Mouse (Mus musculus) midbrain, embryonic 13.5 days (tissue): Measurements from ENCODE around the gene Rabl2. TPM values are rescaled to one million over a fixed set of nuclear protein-coding genes. Genes with fewer than 3 reads are reported as not detected.
A peak's percentile ranks its signal among the peaks of the same experiment; 100 is the strongest.

Experiments used
- ATAC-seq: fragments of 200-750 bp; cut with Nextera tagmentation; 2 replicates; pipeline ENCODE4 v1.8.0; 2017; ENCODE audit warnings: mild to moderate bottlenecking, moderate TSS enrichment, moderate library complexity
- H3K27ac ChIP-seq: fragments of 300-500 bp; sonication (generic); 2 replicates; pipeline ENCODE4 v1.5.1; 2015; ENCODE audit warnings: inconsistent platforms, mild to moderate bottlenecking, moderate library complexity
- H3K27me3 ChIP-seq: fragments of 300-500 bp; sonication (generic); 2 replicates; pipeline ENCODE4 v1.6.1; 2015; ENCODE audit warnings: mild to moderate bottlenecking, inconsistent platforms
- H3K36me3 ChIP-seq: fragments of 300-500 bp; sonication (generic); 2 replicates; pipeline ENCODE4 v1.6.1; 2015; ENCODE audit warnings: mild to moderate bottlenecking, inconsistent platforms
- H3K4me1 ChIP-seq: fragments of 300-500 bp; sonication (generic); replicated peaks from 2 replicates; pipeline ENCODE4 v1.6.1; 2015; ENCODE audit warnings: inconsistent platforms
- H3K4me2 ChIP-seq: fragments of 300-500 bp; sonication (generic); replicated peaks from 2 replicates; pipeline ENCODE4 v1.6.1; 2015; ENCODE audit warnings: moderate library complexity, mild to moderate bottlenecking, inconsistent platforms
- H3K4me3 ChIP-seq: fragments of 300-500 bp; sonication (generic); replicated peaks from 2 replicates; pipeline ENCODE4 v1.5.1; 2015; ENCODE audit warnings: mild to moderate bottlenecking, inconsistent platforms
- H3K9ac ChIP-seq: fragments of 300-500 bp; sonication (generic); replicated peaks from 2 replicates; pipeline ENCODE4 v1.6.1; 2015; ENCODE audit warnings: mild to moderate bottlenecking, inconsistent platforms
- H3K9me3 ChIP-seq: fragments of 300-500 bp; sonication (generic); 2 replicates; pipeline ENCODE4 v1.6.1; 2016; ENCODE audit warnings: mild to moderate bottlenecking, inconsistent platforms
- WGBS: fragments of 180-500 bp; shearing (Covaris S2); methylation state at CpG from one replicate; pipeline ENCODE4 v1.1.7; 2015; 5-methylcytosine and 5-hydroxymethylcytosine counted together
- polyA plus RNA-seq: library from polyadenylated mRNA; unstranded; fragments of >200 nt; fragmentation: Nextera tagmentation; extraction: Ambion mirVana; gene quantifications from 2 replicates; pipeline ENCODE4 v1.2.1, GENCODE M21; 2015

The Rabl2 gene
- polyA plus RNA-seq, 1 experiment from 2014 or later: 80.3 TPM

DNA sequence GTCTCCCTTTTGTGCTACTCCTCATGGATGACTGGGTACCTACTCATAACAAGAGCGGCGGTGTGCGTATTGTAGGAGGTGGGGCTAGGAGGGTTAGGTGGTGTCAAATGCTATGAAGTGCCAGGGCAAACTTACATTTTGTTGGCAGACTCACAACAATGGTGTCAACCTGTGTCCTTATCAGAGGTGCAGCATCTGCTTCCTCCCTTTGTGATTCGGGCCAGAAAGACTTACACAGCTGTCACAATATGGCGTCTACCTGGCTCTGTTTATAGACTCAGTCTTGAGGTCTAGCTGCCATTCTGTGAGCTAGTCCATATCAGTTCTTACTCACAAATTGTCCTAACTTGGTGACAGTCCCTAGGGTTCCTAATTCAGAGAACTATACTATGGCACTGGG, 6.6 kb downstream of the Rabl2 start:
- Histone ChIP-seq H3K27ac (no peak overlapping the region), H3K27me3 (no peaks in the 10 kb centered on the region), H3K36me3 (peaks cover 55% of the 10 kb centered on the region), H3K9ac (no peak overlapping the region), H3K4me1 (peaks cover 2% of the 10 kb centered on the region), H3K9me3 (no peaks in the 10 kb centered on the region), H3K4me2 (no peak overlapping the region), H3K4me3 (no peak overlapping the region)
- WGBS: 88% methylated on average over 5 of the region's 5 CpGs
- no peak for ATAC-seq

DNA sequence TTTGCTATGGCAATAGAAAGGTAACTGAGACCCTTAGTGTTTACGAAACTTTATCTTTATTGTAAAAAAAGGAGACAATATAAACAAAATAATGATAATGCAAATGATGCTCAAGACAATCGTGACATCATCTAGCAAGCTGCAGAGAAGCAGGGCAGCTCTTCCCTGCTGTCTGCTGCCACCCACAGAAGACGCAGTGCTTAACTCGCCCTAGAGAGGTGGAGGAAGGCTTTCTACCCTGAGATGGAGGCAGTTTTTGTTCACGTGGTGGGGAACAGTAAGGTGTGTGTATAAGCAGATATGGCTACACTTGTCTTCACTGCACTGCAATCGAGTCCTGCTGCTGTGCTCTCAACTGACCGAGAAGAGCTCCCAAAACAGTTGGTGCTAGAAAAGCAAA, 9.2 kb downstream of the Rabl2 start:
- no peaks in the 10 kb centered on the region for H3K27me3 ChIP-seq
- H3K36me3 ChIP-seq: peaks cover 47% of the 10 kb centered on the region
- H3K4me2 ChIP-seq: no peak overlapping the region
- H3K9ac ChIP-seq: no peak overlapping the region
- 91% methylated on average over 7 of the region's 7 CpGs for WGBS
- no peak for ATAC-seq
- no peaks in the 10 kb centered on the region for H3K9me3 ChIP-seq
- no peaks in the 10 kb centered on the region for H3K4me1 ChIP-seq
- H3K4me3 ChIP-seq: no peak overlapping the region
- no peak overlapping the region for H3K27ac ChIP-seq

DNA sequence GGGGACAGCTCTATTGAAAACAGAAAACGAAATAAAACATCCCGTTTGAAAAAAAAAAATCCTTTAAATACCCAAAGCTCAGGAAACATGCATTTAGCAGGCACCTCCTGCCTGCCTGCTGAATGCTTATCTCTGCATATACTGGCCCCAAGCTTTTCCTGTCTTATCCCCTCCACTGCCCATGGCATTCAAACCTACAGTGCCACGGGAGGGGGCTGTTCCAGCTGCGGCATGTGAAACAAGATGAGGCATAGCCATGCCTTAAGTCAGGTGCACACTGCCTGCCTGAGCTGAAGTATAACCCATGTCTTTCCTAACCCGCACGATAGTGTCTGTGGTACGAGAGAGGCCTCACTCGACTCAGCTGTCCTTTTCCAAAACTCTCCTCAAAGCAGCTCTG, 19.6 kb downstream of the Rabl2 start:
- Histone ChIP-seq H3K4me3 (no peak overlapping the region), H3K4me1 (no peaks in the 10 kb centered on the region), H3K27ac (no peak overlapping the region), H3K9ac (no peak overlapping the region), H3K4me2 (no peak overlapping the region), H3K9me3 (no peaks in the 10 kb centered on the region), H3K27me3 (no peaks in the 10 kb centered on the region), H3K36me3 (no peaks in the 10 kb centered on the region)
- WGBS: 74% methylated on average over 8 of the region's 8 CpGs
- no peak for ATAC-seq

DNA sequence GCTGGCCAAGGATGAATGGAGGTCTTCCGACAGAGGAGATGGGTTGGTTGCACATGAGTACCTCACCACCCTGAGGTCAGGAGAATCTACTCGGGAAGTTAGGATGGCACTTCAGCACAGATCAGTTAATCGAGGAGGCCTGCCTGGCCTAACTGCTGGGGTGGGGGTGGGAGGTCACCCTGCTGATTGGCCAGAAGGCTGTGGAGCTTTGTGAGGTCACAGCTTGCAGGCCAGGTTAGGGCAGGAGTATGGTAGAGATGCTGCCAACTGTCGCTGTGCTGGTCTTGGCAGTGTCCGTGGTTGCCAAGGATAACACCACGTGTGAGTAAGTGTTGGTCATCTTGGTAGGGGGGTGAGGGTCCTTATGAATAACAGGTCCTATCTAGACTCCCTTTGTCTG, 23.6 kb downstream of the Rabl2 start, which contains the start of gene Acr:
TSS of gene Acr (plus strand) at position 213 of the 400 bp plus-strand sequence.
- ATAC-seq: no peak
- H3K9ac ChIP-seq: no peak within 1 kb of the TSS
- H3K4me3 ChIP-seq: no peak within 1 kb of the TSS
- H3K27me3 ChIP-seq: no peaks in the 10 kb centered on the region
- no peaks in the 10 kb centered on the region for H3K36me3 ChIP-seq
- WGBS: 87% methylated on average over 6 of the region's 6 CpGs
- no peak within 1 kb of the TSS for H3K27ac ChIP-seq
- no peaks in the 10 kb centered on the region for H3K9me3 ChIP-seq
- H3K4me1 ChIP-seq: no peaks in the 10 kb centered on the region
- no peak within 1 kb of the TSS for H3K4me2 ChIP-seq

DNA sequence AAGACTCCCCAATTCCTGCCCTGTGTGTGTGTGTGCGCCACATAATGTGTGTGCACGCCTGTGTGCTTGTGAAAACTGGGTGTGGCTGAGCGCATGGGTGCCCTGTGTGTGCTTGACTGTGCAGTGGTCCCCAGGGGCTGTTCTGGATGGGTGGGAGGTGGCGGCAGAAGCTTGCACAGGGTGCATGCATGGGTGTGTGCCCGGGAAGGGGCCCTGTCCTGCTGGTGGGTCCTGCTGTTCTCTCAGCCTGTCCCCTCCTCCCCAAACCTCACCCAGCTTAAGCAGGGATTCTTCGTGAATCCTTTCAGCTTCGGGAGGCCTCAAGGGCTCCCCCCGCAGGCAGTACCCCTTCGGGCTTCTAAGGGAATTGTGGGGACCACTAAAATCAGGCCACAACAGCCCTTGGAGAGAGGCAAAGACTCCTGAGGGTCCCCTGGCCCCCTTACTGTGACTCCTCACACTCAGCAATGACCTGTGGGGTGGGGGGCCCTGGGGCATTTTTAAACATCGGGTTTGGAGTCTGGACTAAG, 32.5 kb downstream of the Rabl2 start:
- Histone ChIP-seq H3K27ac (no peak overlapping the region), H3K27me3 (peaks cover 46% of the 10 kb centered on the region), H3K4me2 (no peak overlapping the region), H3K36me3 (peaks cover 2% of the 10 kb centered on the region; the same call in 1 of the 2 replicates), H3K9ac (no peak overlapping the region), H3K9me3 (no peaks in the 10 kb centered on the region), H3K4me1 (peaks cover 25% of the 10 kb centered on the region), H3K4me3 (no peak overlapping the region)
- WGBS: 34% methylated on average over 10 of the region's 10 CpGs
- ATAC-seq: peak; percentile 22; the same call in 1 of the 2 replicates

DNA sequence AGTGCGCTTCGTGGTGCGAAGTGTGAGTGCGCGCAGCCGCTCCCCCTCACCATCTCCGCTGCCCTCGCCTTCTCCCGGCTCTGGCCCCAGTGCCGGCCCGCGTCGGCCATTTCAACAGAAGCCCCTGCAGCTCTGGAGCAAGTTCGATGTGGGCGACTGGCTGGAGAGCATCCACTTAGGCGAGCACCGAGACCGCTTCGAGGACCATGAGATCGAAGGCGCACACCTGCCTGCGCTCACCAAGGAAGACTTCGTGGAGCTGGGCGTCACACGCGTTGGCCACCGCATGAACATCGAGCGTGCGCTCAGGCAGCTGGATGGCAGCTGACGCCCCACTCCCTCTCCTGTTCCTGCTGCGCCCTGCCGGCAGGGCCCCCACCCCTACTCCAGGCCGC, 33.7 kb downstream of the Rabl2 start:
- Histone ChIP-seq H3K4me1 (peaks cover 25% of the 10 kb centered on the region), H3K9ac (no peak overlapping the region)
- ATAC-seq: no peak

DNA sequence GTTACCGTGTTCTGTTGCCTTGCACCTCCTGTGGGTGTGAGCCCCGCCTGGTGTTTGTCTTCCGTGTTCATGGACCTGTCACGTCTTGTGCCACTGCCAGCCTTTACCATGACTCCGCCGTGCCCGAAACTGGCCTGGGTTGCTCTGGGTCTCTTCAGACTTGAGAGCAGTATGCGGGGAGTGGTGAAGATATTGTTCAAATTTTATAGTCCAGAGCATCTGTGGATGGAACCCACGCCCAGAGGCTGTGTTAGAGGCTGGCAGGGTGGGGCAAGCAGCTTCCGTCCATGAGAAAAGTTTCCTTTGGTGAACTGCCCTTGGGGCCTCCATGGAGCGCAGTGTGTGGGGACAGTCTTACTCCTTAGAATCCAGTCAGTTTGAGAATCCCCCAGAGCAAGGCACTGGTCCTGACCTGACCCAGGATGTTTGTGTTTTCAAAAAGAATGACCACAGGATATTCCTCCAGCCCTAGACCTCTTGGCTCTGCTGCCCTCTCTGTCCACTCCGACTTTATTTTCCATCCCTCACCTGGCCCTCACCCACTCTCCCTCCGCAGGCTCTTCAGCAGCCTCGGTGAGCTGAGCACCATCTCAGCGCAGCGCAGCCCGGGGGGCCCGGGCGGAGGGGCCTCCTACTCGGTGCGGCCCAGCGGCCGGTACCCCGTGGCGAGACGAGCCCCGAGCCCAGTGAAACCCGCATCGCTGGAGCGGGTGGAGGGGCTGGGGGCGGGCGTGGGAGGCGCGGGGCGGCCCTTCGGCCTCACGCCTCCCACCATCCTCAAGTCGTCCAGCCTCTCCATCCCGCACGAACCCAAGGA, 34.3 kb downstream of the Rabl2 start:
- no peak; the same call in 1 of the 2 replicates for ATAC-seq
- Histone ChIP-seq H3K4me2 (peak overlapping the region; percentile 42), H3K4me1 (peaks cover 25% of the 10 kb centered on the region), H3K9me3 (no peaks in the 10 kb centered on the region), H3K4me3 (peak overlapping the region; percentile 18), H3K27me3 (peaks cover 46% of the 10 kb centered on the region), H3K9ac (peak overlapping the region; percentile 36; the same call in 1 of the 2 replicates), H3K27ac (no peak overlapping the region), H3K36me3 (peaks cover 4% of the 10 kb centered on the region)
- WGBS: 11% methylated on average over 33 of the region's 40 CpGs

More for the DNA sequence above, 33.7 kb downstream of the Rabl2 start:
- H3K4me3 ChIP-seq: peak overlapping the region; percentile 18; the same call in 1 of the 2 replicates
- 4% methylated on average over 34 of the region's 34 CpGs for WGBS
- no peaks in the 10 kb centered on the region for H3K9me3 ChIP-seq
- H3K27me3 ChIP-seq: peaks cover 46% of the 10 kb centered on the region
- H3K27ac ChIP-seq: no peak overlapping the region
- peaks cover 2% of the 10 kb centered on the region; the same call in 1 of the 2 replicates for H3K36me3 ChIP-seq
- peak overlapping the region; percentile 42 for H3K4me2 ChIP-seq

DNA sequence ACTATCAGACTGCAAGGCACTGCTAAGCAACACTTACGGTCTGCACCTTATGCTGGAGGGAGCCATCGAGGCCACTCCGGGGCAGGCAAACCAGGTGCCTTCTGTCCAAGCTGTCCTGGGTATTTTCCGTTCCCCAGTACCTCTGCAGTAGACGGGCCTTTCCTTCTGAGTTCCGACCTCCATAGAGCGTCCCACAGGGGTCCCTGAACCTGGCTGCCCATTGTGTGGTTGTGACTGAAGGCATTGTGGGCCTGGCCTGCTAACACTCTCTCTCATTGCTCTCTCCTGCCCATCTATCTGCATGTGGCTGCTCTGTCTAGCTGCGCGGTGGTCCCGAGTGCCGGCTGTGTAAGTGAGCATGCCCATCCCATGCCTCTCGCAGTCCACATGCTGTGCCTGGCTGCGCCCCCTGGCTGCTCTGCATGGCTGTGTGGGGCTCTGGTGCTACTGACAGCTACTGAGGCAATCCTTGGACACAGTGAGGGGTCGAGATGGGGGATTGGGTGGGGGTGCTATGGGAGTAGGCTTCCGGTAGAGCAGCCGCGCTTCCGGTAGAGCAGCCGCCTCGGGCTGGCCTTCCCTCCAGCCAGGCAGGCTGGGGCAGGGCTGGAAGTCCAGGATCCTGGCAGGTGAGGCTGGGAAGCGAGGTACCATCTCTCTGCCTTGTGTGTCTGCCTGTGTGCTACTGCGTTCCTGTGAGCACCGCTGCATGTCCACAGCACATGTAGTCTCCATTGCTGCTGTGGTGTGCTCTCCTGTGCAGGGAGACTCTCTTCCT, 35.1 kb downstream of the Rabl2 start:
- H3K36me3 ChIP-seq: peaks cover 12% of the 10 kb centered on the region
- H3K4me2 ChIP-seq: peak overlapping the region; percentile 29
- H3K27me3 ChIP-seq: peaks cover 46% of the 10 kb centered on the region
- H3K9ac ChIP-seq: peak overlapping the region; percentile 36; the same call in 1 of the 2 replicates
- ATAC-seq: peak; percentile 74
- no peak overlapping the region for H3K27ac ChIP-seq
- no peaks in the 10 kb centered on the region for H3K9me3 ChIP-seq
- WGBS: 20% methylated on average over 23 of the region's 23 CpGs
- peak overlapping the region; percentile 16 for H3K4me3 ChIP-seq
- peaks cover 25% of the 10 kb centered on the region for H3K4me1 ChIP-seq

DNA sequence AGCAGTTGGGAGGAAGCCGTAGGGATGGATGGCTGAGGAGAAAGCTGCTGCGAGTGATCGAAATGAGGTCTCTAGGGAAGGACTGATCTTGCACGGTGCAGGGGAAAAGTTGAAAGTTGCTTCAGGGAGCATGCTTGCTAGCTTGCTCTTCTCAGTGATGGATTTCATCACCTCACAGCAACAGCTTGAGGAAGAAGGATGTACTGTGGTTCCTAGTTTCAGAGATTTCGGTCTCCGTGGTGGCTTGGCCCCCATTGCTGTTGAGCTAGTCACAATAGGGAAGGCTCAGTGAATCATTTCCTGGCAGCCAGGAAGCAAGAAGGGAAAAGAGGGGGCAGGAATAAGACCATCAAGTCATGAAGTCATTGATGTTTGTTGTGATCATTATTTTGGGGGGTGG, 36.1 kb downstream of the Rabl2 start:
- H3K9ac ChIP-seq: no peak overlapping the region
- H3K4me3 ChIP-seq: no peak overlapping the region
- 89% methylated on average over 6 of the region's 6 CpGs for WGBS
- H3K36me3 ChIP-seq: peaks cover 16% of the 10 kb centered on the region
- no peak overlapping the region for H3K27ac ChIP-seq
- no peak overlapping the region for H3K4me2 ChIP-seq
- peaks cover 46% of the 10 kb centered on the region for H3K27me3 ChIP-seq
- peaks cover 25% of the 10 kb centered on the region for H3K4me1 ChIP-seq
- ATAC-seq: no peak
- no peaks in the 10 kb centered on the region for H3K9me3 ChIP-seq

DNA sequence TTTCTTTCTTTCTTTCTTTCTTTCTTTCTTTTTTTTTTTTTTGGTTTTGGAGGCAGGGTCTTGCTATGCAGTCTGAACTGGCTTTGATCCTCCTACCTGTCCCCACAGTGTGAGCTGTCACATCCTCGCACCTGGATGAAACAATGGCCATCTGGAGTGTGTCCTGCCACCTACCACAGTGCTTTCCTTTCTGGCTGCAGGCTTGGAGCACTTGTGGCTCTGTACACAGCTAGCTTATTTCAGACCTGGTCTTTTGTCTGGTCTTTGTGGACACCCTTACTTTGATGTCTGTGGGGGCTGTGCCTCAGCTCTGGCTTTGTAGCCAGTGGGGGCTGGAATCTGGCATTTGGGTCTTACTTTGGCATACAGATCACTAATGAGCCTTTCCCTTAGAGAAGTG, 40.0 kb downstream of the Rabl2 start:
- H3K36me3 ChIP-seq: peaks cover 36% of the 10 kb centered on the region
- ATAC-seq: no peak
- H3K4me3 ChIP-seq: no peak overlapping the region
- 92% methylated on average over 1 of the region's 1 CpGs for WGBS
- no peak overlapping the region for H3K9ac ChIP-seq
- H3K4me2 ChIP-seq: no peak overlapping the region
- H3K27ac ChIP-seq: no peak overlapping the region
- peaks cover 28% of the 10 kb centered on the region for H3K4me1 ChIP-seq
- no peaks in the 10 kb centered on the region for H3K9me3 ChIP-seq
- H3K27me3 ChIP-seq: peaks cover 36% of the 10 kb centered on the region

DNA sequence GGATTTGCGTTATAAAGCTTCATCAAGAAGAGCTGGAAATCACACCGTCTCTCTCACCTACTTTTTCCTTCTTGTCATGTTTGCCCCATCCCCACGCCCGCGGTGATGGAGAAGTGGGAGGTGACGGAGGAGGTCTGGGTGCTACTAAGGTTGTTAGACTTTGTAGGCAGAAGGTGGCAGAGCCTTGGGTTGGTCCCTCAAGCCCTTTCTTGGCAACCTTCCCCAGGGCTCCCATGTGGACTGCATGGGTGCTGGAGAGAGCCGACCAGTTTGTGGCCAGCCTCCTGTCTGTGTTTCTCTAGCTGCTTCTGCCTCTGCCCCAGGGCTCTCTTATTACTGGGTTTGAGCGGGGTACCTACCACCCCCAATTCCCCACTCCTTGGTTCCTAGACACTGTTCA, 41.2 kb downstream of the Rabl2 start:
- no peak for ATAC-seq
- peaks cover 31% of the 10 kb centered on the region for H3K27me3 ChIP-seq
- no peak overlapping the region for H3K27ac ChIP-seq
- H3K9ac ChIP-seq: no peak overlapping the region
- no peak overlapping the region for H3K4me2 ChIP-seq
- H3K4me1 ChIP-seq: peaks cover 21% of the 10 kb centered on the region
- WGBS: 94% methylated on average over 8 of the region's 8 CpGs
- no peak overlapping the region for H3K4me3 ChIP-seq
- no peaks in the 10 kb centered on the region for H3K9me3 ChIP-seq
- H3K36me3 ChIP-seq: peaks cover 36% of the 10 kb centered on the region

DNA sequence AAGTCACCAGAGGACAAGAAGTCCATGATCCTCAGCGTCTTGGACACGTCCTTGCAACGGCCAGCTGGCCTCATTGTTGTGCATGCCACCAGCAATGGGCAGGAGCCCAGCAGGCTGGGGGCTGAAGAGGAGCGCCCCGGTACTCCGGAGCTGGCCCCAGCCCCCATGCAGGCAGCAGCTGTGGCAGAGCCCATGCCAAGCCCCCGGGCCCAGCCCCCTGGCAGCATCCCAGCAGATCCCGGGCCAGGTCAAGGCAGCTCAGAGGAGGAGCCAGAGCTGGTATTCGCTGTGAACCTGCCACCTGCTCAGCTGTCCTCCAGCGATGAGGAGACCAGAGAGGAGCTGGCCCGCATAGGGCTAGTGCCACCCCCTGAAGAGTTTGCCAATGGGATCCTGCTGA, 42.9 kb downstream of the Rabl2 start:
- H3K36me3 ChIP-seq: peaks cover 41% of the 10 kb centered on the region
- H3K27ac ChIP-seq: no peak overlapping the region
- H3K9me3 ChIP-seq: no peaks in the 10 kb centered on the region
- H3K4me1 ChIP-seq: peaks cover 21% of the 10 kb centered on the region
- WGBS: 24% methylated on average over 11 of the region's 11 CpGs
- peaks cover 25% of the 10 kb centered on the region for H3K27me3 ChIP-seq
- H3K4me2 ChIP-seq: peak overlapping the region; percentile 52
- ATAC-seq: peak; percentile 74
- no peak overlapping the region for H3K9ac ChIP-seq
- H3K4me3 ChIP-seq: no peak overlapping the region
